27 mouse cellular contexts compared by ENCODE assay signal in genomic region chr2:133455484-133456170, GRCm38 (mm10).
DNase-seq lines count a peak whose midpoint lies in the region; ATAC-seq and TF ChIP-seq lines count a peak whose summit lies in the region.
"Had no signal": no experiment of that assay in that cellular context is flagged by ENCODE, and none has a peak within 500 bp of the region (broad histone marks: within the 10 kb centered on the region; RNA-seq: fewer than 3 reads in every experiment).

No protein-coding gene starts in this region.

- no peak for TF ChIP-seq CTCF in stomach, postnatal 0 days (IDR thresholded peaks at IDR 0.05; ENCODE audit: low read depth)

- no peak overlapping the region for H3K9ac ChIP-seq in lung, embryonic 16.5 days (ENCODE audit: low read length)
- no peak overlapping the region for H3K9ac ChIP-seq in intestine, embryonic 16.5 days (ENCODE audit: low read depth, low read length)
- no peak overlapping the region for H3K9ac ChIP-seq in stomach, embryonic 14.5 days (replicated peaks; ENCODE audit: low read depth, low read length)
- no peak overlapping the region for H3K9ac ChIP-seq in stomach, postnatal 0 days (ENCODE audit: low read length)
- H3K9ac ChIP-seq: embryonic facial prominence, embryonic 13.5 days; forebrain, embryonic 13.5 days; forebrain, postnatal 0 days; hindbrain, embryonic 12.5 days; hindbrain, embryonic 15.5 days had no signal

- H3K4me3 ChIP-seq in lung, embryonic 16.5 days (ENCODE audit: low read length), result no peak overlapping the region
- H3K4me3 ChIP-seq in intestine, embryonic 16.5 days (ENCODE audit: low read length), result no peak overlapping the region
- no peak overlapping the region for H3K4me3 ChIP-seq in stomach, embryonic 14.5 days (ENCODE audit: low read depth, low read length)
- H3K4me3 ChIP-seq in stomach, postnatal 0 days (ENCODE audit: low read depth, low read length), result no peak overlapping the region
- H3K4me3 ChIP-seq: embryonic facial prominence, embryonic 10.5 days; embryonic facial prominence, embryonic 13.5 days; forebrain, embryonic 10.5 days; forebrain, embryonic 13.5 days; hindbrain, embryonic 12.5 days; hindbrain, embryonic 15.5 days had no signal

- no peak for DNase-seq in lung, postnatal 10 days
- DNase-seq in stomach, postnatal 0 days (ENCODE audit: low spot score), result peak; percentile 48
- no peak for DNase-seq in left cerebral cortex, postnatal 14 days (ENCODE audit: low spot score in 2 of 2)
- DNase-seq in adipocyte (ENCODE audit: low spot score), result no peak
- DNase-seq: adrenal gland, adult 8-10 months; adrenal gland, postnatal 25 days; cerebellum, adult 11-12 months; cerebellum, adult 8-10 months; cerebellum, postnatal 10 days; cerebellum, postnatal 36 days; embryo, embryonic 11 days; forebrain, postnatal 0 days; gastrocnemius, postnatal 10 days; gastrocnemius, postnatal 36 days; heart, adult 11 months had no signal

- no peak for TF ChIP-seq EP300 in stomach, postnatal 0 days (optimal IDR thresholded peaks at IDR 0.05)

- H3K27me3 ChIP-seq in lung, embryonic 16.5 days (ENCODE audit: control insufficient read depth, insufficient read depth, low read depth, low read length), result no peaks in the 10 kb centered on the region
- no peaks in the 10 kb centered on the region for H3K27me3 ChIP-seq in intestine, embryonic 16.5 days (replicated peaks; ENCODE audit: control insufficient read depth, insufficient read depth, low read length)
- H3K27me3 ChIP-seq in stomach, embryonic 14.5 days (ENCODE audit: control insufficient read depth, insufficient read depth, low read length), result no peaks in the 10 kb centered on the region
- no peaks in the 10 kb centered on the region for H3K27me3 ChIP-seq in stomach, postnatal 0 days (ENCODE audit: control insufficient read depth, insufficient read depth, low read length)
- H3K27me3 ChIP-seq: embryonic facial prominence, embryonic 13.5 days; forebrain, embryonic 13.5 days; hindbrain, embryonic 12.5 days; hindbrain, embryonic 15.5 days had no signal

- ATAC-seq in lung, embryonic 16.5 days (ENCODE audit: low read depth), result peak; percentile 47; the same call in 1 of the 2 replicates
- peak; percentile 98 for ATAC-seq in intestine, embryonic 16.5 days
- peak; percentile 92 for ATAC-seq in stomach, embryonic 14.5 days (ENCODE audit: insufficient number of reproducible peaks, insufficient read depth, low FRiP score, low read depth)
- peak; percentile 94 for ATAC-seq in stomach, postnatal 0 days (ENCODE audit: low FRiP score, low TSS enrichment)
- no peak for ATAC-seq in frontal cortex, adult (ENCODE audit: low TSS enrichment)
- ATAC-seq: CD4-positive, CD25-positive, alpha-beta regulatory T cell, adult 4 months; forebrain, embryonic 13.5 days; forebrain, postnatal 0 days had no signal

- intact Hi-C loops in left cerebral cortex, postnatal 14 days (cut with DNase I), result no loop called here

- H3K27ac ChIP-seq in lung, embryonic 16.5 days (ENCODE audit: low read length), result no peak overlapping the region
- peak overlapping the region; percentile 71 for H3K27ac ChIP-seq in intestine, embryonic 16.5 days (ENCODE audit: low read length)
- no peak overlapping the region for H3K27ac ChIP-seq in stomach, embryonic 14.5 days (ENCODE audit: low read length)
- peak overlapping the region; percentile 58 for H3K27ac ChIP-seq in stomach, postnatal 0 days (replicated peaks)
- H3K27ac ChIP-seq: embryonic facial prominence, embryonic 10.5 days; embryonic facial prominence, embryonic 13.5 days; forebrain, embryonic 10.5 days; forebrain, embryonic 13.5 days; hindbrain, embryonic 12.5 days; hindbrain, embryonic 15.5 days had no signal

- no peaks in the 10 kb centered on the region for H3K9me3 ChIP-seq in lung, embryonic 16.5 days (ENCODE audit: control insufficient read depth, low read length)
- H3K9me3 ChIP-seq in intestine, embryonic 16.5 days (ENCODE audit: control insufficient read depth, low read length), result no peaks in the 10 kb centered on the region
- no peaks in the 10 kb centered on the region for H3K9me3 ChIP-seq in stomach, embryonic 14.5 days (ENCODE audit: control insufficient read depth, low read depth, low read length)
- H3K9me3 ChIP-seq in stomach, postnatal 0 days (ENCODE audit: control insufficient read depth, low read length), result no peaks in the 10 kb centered on the region
- H3K9me3 ChIP-seq: embryonic facial prominence, embryonic 10.5 days; embryonic facial prominence, embryonic 13.5 days; forebrain, embryonic 10.5 days; forebrain, embryonic 13.5 days; hindbrain, embryonic 12.5 days; hindbrain, embryonic 15.5 days had no signal

- H3K4me1 ChIP-seq in lung, embryonic 16.5 days (replicated peaks; ENCODE audit: control insufficient read depth, insufficient read depth, low read length), result no peaks in the 10 kb centered on the region
- H3K4me1 ChIP-seq in intestine, embryonic 16.5 days (ENCODE audit: control insufficient read depth, insufficient read depth, low read length), result no peaks in the 10 kb centered on the region
- no peaks in the 10 kb centered on the region for H3K4me1 ChIP-seq in stomach, embryonic 14.5 days (ENCODE audit: control insufficient read depth, insufficient read depth, low read length)
- no peaks in the 10 kb centered on the region; the same call in 1 of the 2 replicates for H3K4me1 ChIP-seq in stomach, postnatal 0 days (replicated peaks; ENCODE audit: control insufficient read depth, insufficient read depth)
- H3K4me1 ChIP-seq: embryonic facial prominence, embryonic 10.5 days; embryonic facial prominence, embryonic 13.5 days; forebrain, embryonic 13.5 days; hindbrain, embryonic 12.5 days; hindbrain, embryonic 15.5 days had no signal

- H3K4me2 ChIP-seq in lung, embryonic 16.5 days (ENCODE audit: low read depth, low read length), result no peak overlapping the region
- no peak overlapping the region for H3K4me2 ChIP-seq in intestine, embryonic 16.5 days (ENCODE audit: low read depth, low read length)
- no peak overlapping the region for H3K4me2 ChIP-seq in stomach, embryonic 14.5 days (replicated peaks; ENCODE audit: low read depth, low read length)
- no peak overlapping the region for H3K4me2 ChIP-seq in stomach, postnatal 0 days (replicated peaks; ENCODE audit: low read depth)
- H3K4me2 ChIP-seq: embryonic facial prominence, embryonic 13.5 days; forebrain, embryonic 13.5 days; heart, embryonic 11.5 days; hindbrain, embryonic 12.5 days; hindbrain, embryonic 15.5 days had no signal

- 55% methylated on average over 7 of the region's 7 CpGs for WGBS in lung, embryonic 16.5 days
- WGBS in intestine, embryonic 16.5 days, result 55% methylated on average over 7 of the region's 7 CpGs
- WGBS in stomach, embryonic 14.5 days, result 58% methylated on average over 7 of the region's 7 CpGs
- WGBS in stomach, postnatal 0 days, result 54% methylated on average over 7 of the region's 7 CpGs

- no peaks in the 10 kb centered on the region for H3K36me3 ChIP-seq in lung, embryonic 16.5 days (ENCODE audit: control insufficient read depth, insufficient read depth, low read length)
- no peaks in the 10 kb centered on the region for H3K36me3 ChIP-seq in intestine, embryonic 16.5 days (ENCODE audit: control insufficient read depth, insufficient read depth, low read length)
- no peaks in the 10 kb centered on the region for H3K36me3 ChIP-seq in stomach, embryonic 14.5 days (ENCODE audit: control insufficient read depth, insufficient read depth, low read length)
- no peaks in the 10 kb centered on the region for H3K36me3 ChIP-seq in stomach, postnatal 0 days (ENCODE audit: control insufficient read depth, insufficient read depth, low read length)
- H3K36me3 ChIP-seq: embryonic facial prominence, embryonic 10.5 days; embryonic facial prominence, embryonic 13.5 days; forebrain, embryonic 10.5 days; hindbrain, embryonic 12.5 days; hindbrain, embryonic 15.5 days had no signal

Comparison
In these comparisons a context has a peak if more than half of its experiments do, and no peak if none do; other contexts are left out.
1. H3K27ac ChIP-seq: peak in intestine, embryonic 16.5 days (single experiment) and stomach, postnatal 0 days (single experiment); none in lung, embryonic 16.5 days (single experiment) and stomach, embryonic 14.5 days (single experiment).